Mouse (Mus musculus): ENCODE data around the gene Slfn5. TPM values are rescaled to one million over a fixed set of nuclear protein-coding genes. Genes with fewer than 3 reads are reported as not detected.
"Not testable (repeated sequence)": the region's sequence is repeated elsewhere in the genome, so short reads cannot be mapped to it uniquely, and the experiment has no call there.

Gene Slfn5
- total RNA-seq (2017): 117 and 124 TPM in 2 replicates

- ATAC-seq (ENCODE audit: extremely low read depth, insufficient number of reproducible peaks, low FRiP score, poor library complexity, severe bottlenecking): no peak
These were observed at the start of gene Slfn5 for GRCm38 (mm10) chr11:82950736-82951481. TSS of gene Slfn5 (plus strand) at chr11:82951349.

- ATAC-seq (ENCODE audit: extremely low read depth, insufficient number of reproducible peaks, low FRiP score, poor library complexity, severe bottlenecking): no peak
These were observed 49.4 kb upstream of the Slfn5 start for GRCm38 (mm10) chr11:82901606-82902310.

GRCm38 (mm10) chr11:82904952-82905351 lies 46.2 kb upstream of the Slfn5 start:
- ATAC-seq (ENCODE audit: extremely low read depth, insufficient number of reproducible peaks, low FRiP score, poor library complexity, severe bottlenecking): no peak

GRCm38 (mm10) chr11:82905816-82906215 lies 45.3 kb upstream of the Slfn5 start:
- no peak for ATAC-seq (ENCODE audit: extremely low read depth, insufficient number of reproducible peaks, low FRiP score, poor library complexity, severe bottlenecking)

- peak; percentile 92 for ATAC-seq (ENCODE audit: extremely low read depth, insufficient number of reproducible peaks, low FRiP score, poor library complexity, severe bottlenecking)
These were observed 43.2 kb upstream of the Slfn5 start, which contains the start of gene Nle1 for GRCm38 (mm10) chr11:82907651-82908607. TSS of gene Nle1 (minus strand) at chr11:82908411.

GRCm38 (mm10) chr11:82908608-82908989 lies 42.5 kb upstream of the Slfn5 start:
- no peak for ATAC-seq (ENCODE audit: extremely low read depth, insufficient number of reproducible peaks, low FRiP score, poor library complexity, severe bottlenecking)

GRCm38 (mm10) chr11:82910250-82910649 lies 40.9 kb upstream of the Slfn5 start, which contains the start of gene Unc45b:
TSS of gene Unc45b (plus strand) at chr11:82910550.
- no peak for ATAC-seq (ENCODE audit: extremely low read depth, insufficient number of reproducible peaks, low FRiP score, poor library complexity, severe bottlenecking)

- no peak for ATAC-seq (ENCODE audit: extremely low read depth, insufficient number of reproducible peaks, low FRiP score, poor library complexity, severe bottlenecking)
These were observed 40.3 kb upstream of the Slfn5 start for GRCm38 (mm10) chr11:82910679-82911389.

GRCm38 (mm10) chr11:82914711-82915352 lies 36.3 kb upstream of the Slfn5 start:
- ATAC-seq (ENCODE audit: extremely low read depth, insufficient number of reproducible peaks, low FRiP score, poor library complexity, severe bottlenecking): peak; percentile 80

GRCm38 (mm10) chr11:82920768-82921167 lies 30.4 kb upstream of the Slfn5 start:
- no peak for ATAC-seq (ENCODE audit: extremely low read depth, insufficient number of reproducible peaks, low FRiP score, poor library complexity, severe bottlenecking)

- no peak for ATAC-seq (ENCODE audit: extremely low read depth, insufficient number of reproducible peaks, low FRiP score, poor library complexity, severe bottlenecking)
These were observed 29.5 kb upstream of the Slfn5 start for GRCm38 (mm10) chr11:82921691-82922090.

- ATAC-seq (ENCODE audit: extremely low read depth, insufficient number of reproducible peaks, low FRiP score, poor library complexity, severe bottlenecking): not testable (repeated sequence)
These were observed 27.2 kb upstream of the Slfn5 start for GRCm38 (mm10) chr11:82923910-82924309.

- ATAC-seq (ENCODE audit: extremely low read depth, insufficient number of reproducible peaks, low FRiP score, poor library complexity, severe bottlenecking): no peak
These were observed 22.1 kb upstream of the Slfn5 start for GRCm38 (mm10) chr11:82928897-82929632.

GRCm38 (mm10) chr11:82929633-82929950 lies 21.6 kb upstream of the Slfn5 start:
- no peak for ATAC-seq (ENCODE audit: extremely low read depth, insufficient number of reproducible peaks, low FRiP score, poor library complexity, severe bottlenecking)

- not testable (repeated sequence) for ATAC-seq (ENCODE audit: extremely low read depth, insufficient number of reproducible peaks, low FRiP score, poor library complexity, severe bottlenecking)
These were observed 20.7 kb upstream of the Slfn5 start for GRCm38 (mm10) chr11:82930391-82930955.

- not testable (repeated sequence) for ATAC-seq (ENCODE audit: extremely low read depth, insufficient number of reproducible peaks, low FRiP score, poor library complexity, severe bottlenecking)
These were observed 20.0 kb upstream of the Slfn5 start for GRCm38 (mm10) chr11:82931161-82931560.

Measured in neutrophil, adult 5-6 weeks (primary cell).